In genomic region chr5:150578613-150579171, GRCm38 (mm10) we compare ENCODE assay signal across 12 mouse cellular contexts. TPM values are rescaled to one million over a fixed set of nuclear protein-coding genes. Genes with fewer than 3 reads are reported as not detected.
DNase-seq lines count a peak whose midpoint lies in the region; ATAC-seq and TF ChIP-seq lines count a peak whose summit lies in the region.
"Had no signal": no experiment of that assay in that cellular context is flagged by ENCODE, and none has a peak within 500 bp of the region (broad histone marks: within the 10 kb centered on the region; RNA-seq: fewer than 3 reads in every experiment).

No protein-coding gene starts in this region.

- no peak for DNase-seq in kidney, adult 9 months
- DNase-seq in MEL (ENCODE audit: low read depth, low spot score): peak; percentile 93
- no peak for DNase-seq in right cerebral cortex, adult 2 months (ENCODE audit: low spot score in 2 of 2)
- no peak for DNase-seq in thymus, postnatal 14 days
- DNase-seq: adrenal gland, postnatal 10 days; cerebellum, adult 9-11 months; heart, postnatal 4 days; lung, adult 2 months had no signal

- no peak for TF ChIP-seq CTCF in MEL (IDR thresholded peaks at IDR 0.05 in 2 of 3, conservative IDR thresholded peaks at IDR 0.05 in 1 of 3; ENCODE audit: control insufficient read depth in 1 of 3, insufficient read depth in 1 of 3, low read depth in 2 of 3, low read length in 3 of 3, poor library complexity in 1 of 3, severe bottlenecking in 1 of 3)

- H3K9me3 ChIP-seq in kidney, embryonic 16.5 days (ENCODE audit: low read length): no peaks in the 10 kb centered on the region
- no peaks in the 10 kb centered on the region for H3K9me3 ChIP-seq in MEL (replicated peaks; ENCODE audit: insufficient read depth, low read length)
- H3K9me3 ChIP-seq: embryonic facial prominence, embryonic 15.5 days had no signal

- H3K9ac ChIP-seq in kidney, embryonic 16.5 days (replicated peaks; ENCODE audit: low read length): no peak overlapping the region
- H3K9ac ChIP-seq in MEL (ENCODE audit: control insufficient read depth, low read depth, low read length, poor library complexity, severe bottlenecking): peak overlapping the region; percentile 4
- H3K9ac ChIP-seq: embryonic facial prominence, embryonic 15.5 days had no signal

- H3K79me2 ChIP-seq in MEL (ENCODE audit: control insufficient read depth, insufficient read depth, low read length, poor library complexity): no peaks in the 10 kb centered on the region

- peak; percentile 33; the same call in 1 of the 2 replicates for ATAC-seq in kidney, embryonic 16.5 days (ENCODE audit: low FRiP score, low TSS enrichment)
- ATAC-seq in erythroblast, adult 5-6 weeks (replicated peaks; ENCODE audit: low FRiP score, poor library complexity, severe bottlenecking): peak; percentile 90
- peak; percentile 33; the same call in 1 of the 2 replicates for ATAC-seq in megakaryocyte, adult 5-6 weeks (ENCODE audit: poor library complexity, severe bottlenecking)

- TF ChIP-seq EP300 in MEL (IDR thresholded peaks at IDR 0.05; ENCODE audit: low read depth in 1 of 2, low read length in 2 of 2): peak; percentile 53 to 57

- no peak for TF ChIP-seq POLR2A in MEL (IDR thresholded peaks at IDR 0.05; ENCODE audit: control insufficient read depth in 1 of 2, insufficient read depth in 1 of 2, low read depth in 1 of 2, low read length in 2 of 2, poor library complexity in 1 of 2)

- no peak overlapping the region for H3K4me2 ChIP-seq in kidney, embryonic 16.5 days (replicated peaks; ENCODE audit: low read depth, low read length)
- H3K4me2 ChIP-seq: embryonic facial prominence, embryonic 15.5 days had no signal

- no peaks in the 10 kb centered on the region for H3K27me3 ChIP-seq in kidney, embryonic 16.5 days (ENCODE audit: insufficient read depth, low read length)
- H3K27me3 ChIP-seq in MEL (ENCODE audit: control insufficient read depth in 1 of 2, insufficient read depth in 2 of 2, low read length in 2 of 2): no peaks in the 10 kb centered on the region
- H3K27me3 ChIP-seq: embryonic facial prominence, embryonic 15.5 days had no signal

- no peak overlapping the region for H3K27ac ChIP-seq in kidney, embryonic 16.5 days (ENCODE audit: low read length)
- H3K27ac ChIP-seq in MEL (ENCODE audit: control insufficient read depth, low read depth, low read length): peak overlapping the region; percentile 62
- H3K27ac ChIP-seq: embryonic facial prominence, embryonic 15.5 days had no signal

- no peak for TF ChIP-seq RAD21 in MEL (IDR thresholded peaks at IDR 0.05; ENCODE audit: low read depth, low read length)

- WGBS in kidney, embryonic 16.5 days: 39% methylated on average over 6 of the region's 6 CpGs

- H3K4me1 ChIP-seq in kidney, embryonic 16.5 days (ENCODE audit: insufficient read depth, low read length): peaks cover 8% of the 10 kb centered on the region
- H3K4me1 ChIP-seq in MEL (ENCODE audit: control insufficient read depth in 1 of 2, insufficient read depth in 2 of 2, low read length in 2 of 2): peaks cover 30 to 35% of the 10 kb centered on the region in 2 experiments
- H3K4me1 ChIP-seq: embryonic facial prominence, embryonic 15.5 days had no signal

- H3K36me3 ChIP-seq in kidney, embryonic 16.5 days (ENCODE audit: insufficient read depth, low read length): no peaks in the 10 kb centered on the region
- H3K36me3 ChIP-seq in MEL (ENCODE audit: control insufficient read depth in 1 of 2, insufficient read depth in 2 of 2, low read length in 2 of 2): peaks cover 0 to 25% of the 10 kb centered on the region in 2 experiments; a peak in 2 of 4 replicates
- H3K36me3 ChIP-seq: embryonic facial prominence, embryonic 15.5 days had no signal

- no peak overlapping the region for H3K4me3 ChIP-seq in kidney, embryonic 16.5 days (ENCODE audit: low read length)
- peak overlapping the region; percentile 4 to 19 for H3K4me3 ChIP-seq in MEL (ENCODE audit: control insufficient read depth in 1 of 2, insufficient read depth in 1 of 2, low read depth in 2 of 2, low read length in 2 of 2)
- H3K4me3 ChIP-seq: embryonic facial prominence, embryonic 15.5 days had no signal

TF ChIP-seq in MEL, 35 proteins besides CTCF, POLR2A, EP300 and RAD21:
- TF ChIP-seq UBTF (IDR thresholded peaks at IDR 0.05; ENCODE audit: borderline replicate concordance, insufficient read depth, low read depth, low read length) (no peak), NELFE (IDR thresholded peaks at IDR 0.05; ENCODE audit: low read depth, low read length) (no peak), TCF12 (IDR thresholded peaks at IDR 0.05; ENCODE audit: low read depth, low read length) (peak; percentile 76), RCOR1 (IDR thresholded peaks at IDR 0.05; ENCODE audit: low read depth, low read length) (peak; percentile 59; the same call in 1 of the 2 replicates), MXI1 (IDR thresholded peaks at IDR 0.05; ENCODE audit: low read depth, low read length) (peak; percentile 78), SMC3 (IDR thresholded peaks at IDR 0.05; ENCODE audit: low read depth, low read length) (peak; percentile 19; the same call in 1 of the 2 replicates), ZMIZ1 (IDR thresholded peaks at IDR 0.05; ENCODE audit: low read depth, low read length) (no peak; the same call in 1 of the 2 replicates), SIN3A (IDR thresholded peaks at IDR 0.05; ENCODE audit: low read length) (peak; percentile 94), ZKSCAN1 (IDR thresholded peaks at IDR 0.05; ENCODE audit: low read depth, low read length) (peak; percentile 32; the same call in 1 of the 2 replicates), MYC (IDR thresholded peaks at IDR 0.05; ENCODE audit: low read depth, low read length) (peak; percentile 11; the same call in 1 of the 2 replicates), MAFK (IDR thresholded peaks at IDR 0.05; ENCODE audit: borderline replicate concordance, low read depth, low read length) (0 out of 2 replicates have a peak, but pooled peaks have one; percentile 52), MAX (IDR thresholded peaks at IDR 0.05; ENCODE audit: low read length) (peak; percentile 29; the same call in 1 of the 2 replicates), GATA1 (IDR thresholded peaks at IDR 0.05; ENCODE audit: low read depth, low read length) (peak; percentile 80), MYB (IDR thresholded peaks at IDR 0.05; ENCODE audit: low read depth, low read length) (peak; percentile 62), ETS1 (IDR thresholded peaks at IDR 0.05; ENCODE audit: low read depth, low read length) (peak; percentile 81), BHLHE40 (IDR thresholded peaks at IDR 0.05; ENCODE audit: borderline replicate concordance, low read depth, low read length) (peak; percentile 10; the same call in 1 of the 2 replicates), USF1 (IDR thresholded peaks at IDR 0.05; ENCODE audit: low read depth, low read length) (no peak), POLR2AphosphoS5 (IDR thresholded peaks at IDR 0.05; ENCODE audit: borderline replicate concordance, low read depth, low read length) (no peak), JUND (IDR thresholded peaks at IDR 0.05; ENCODE audit: low read depth, low read length) (no peak), TAL1 (IDR thresholded peaks at IDR 0.05; ENCODE audit: low read length) (peak; percentile 88), ZC3H11A (IDR thresholded peaks at IDR 0.05; ENCODE audit: low read depth, low read length) (peak; percentile 21; the same call in 1 of the 2 replicates), CHD1 (IDR thresholded peaks at IDR 0.05; ENCODE audit: low read depth, low read length) (0 out of 2 replicates have a peak, but pooled peaks have one; percentile 29)

RNA-seq across cellular contexts. Expression of gene N4bp2l1, which starts 18.3 kb away (rescaled TPM):
- polyA plus RNA-seq in kidney, embryonic 16.5 days (2015; fragmentation: Nextera tagmentation; extraction: Ambion mirVana): 5.8 and 6.4 TPM in 2 replicates
- 2.6 and 2.9 TPM in 2 replicates for total RNA-seq in MEL (2012; rRNA removed)
- polyA plus RNA-seq in MEL (2012; ENCODE audit: insufficient read depth in 1 of 2, insufficient read length in 2 of 2, low read depth in 1 of 2, low replicate concordance in 2 of 2, missing spikeins in 1 of 2): 10 to 100 TPM in 1 of 2 experiments, not detected in 1; 15.0 TPM
- 21.3 and 36.5 TPM in 2 replicates for total RNA-seq in erythroblast, adult 5-6 weeks (2015; ENCODE audit: low replicate concordance)
- 10.5 and 13.7 TPM in 2 replicates for total RNA-seq in erythroblast, adult 5-6 weeks (2017; ENCODE audit: low replicate concordance)
- total RNA-seq in megakaryocyte, adult 5-6 weeks (2015): 67.9 and 68.9 TPM in 2 replicates
- total RNA-seq in megakaryocyte, adult 5-6 weeks (2017): 61.6 and 62.9 TPM in 2 replicates

RNA-seq across cellular contexts. Expression of gene Brca2, which starts 56.3 kb away (rescaled TPM):
- 22.3 and 24.6 TPM in 2 replicates for polyA plus RNA-seq in kidney, embryonic 16.5 days (2015; fragmentation: Nextera tagmentation; extraction: Ambion mirVana)
- total RNA-seq in MEL (2012; rRNA removed): 29.8 and 31.2 TPM in 2 replicates
- 100 to 1,000 TPM in 1 of 2 experiments, 10 to 100 TPM in 1; 53.4 to 239 TPM for polyA plus RNA-seq in MEL (2012; ENCODE audit: insufficient read depth in 1 of 2, insufficient read length in 2 of 2, low read depth in 1 of 2, low replicate concordance in 2 of 2, missing spikeins in 1 of 2)
- 30.7 and 38.5 TPM in 2 replicates for total RNA-seq in erythroblast, adult 5-6 weeks (2015; ENCODE audit: low replicate concordance)
- 53.8 and 62.4 TPM in 2 replicates for total RNA-seq in erythroblast, adult 5-6 weeks (2017; ENCODE audit: low replicate concordance)
- 13.6 and 19.6 TPM in 2 replicates for total RNA-seq in megakaryocyte, adult 5-6 weeks (2015)
- total RNA-seq in megakaryocyte, adult 5-6 weeks (2017): 9.9 and 16.1 TPM in 2 replicates

Comparison
In these comparisons a context has a peak if more than half of its experiments do, and no peak if none do; other contexts are left out.
1. ATAC-seq: peak in every context shown above with its lines; median percentile 90 in erythroblast, adult 5-6 weeks; 33 in kidney, embryonic 16.5 days; 33 in megakaryocyte, adult 5-6 weeks.